Mouse (Mus musculus) CD4-positive, CD25-positive, alpha-beta regulatory T cell (primary cell): ENCODE data around the gene Gm4952. TPM values are rescaled to one million over a fixed set of nuclear protein-coding genes. Genes with fewer than 3 reads are reported as not detected.

Experiments used
- polyA plus RNA-seq: library from polyadenylated mRNA; unstranded; fragments of 100-300 nt; shearing (Covaris generic); gene quantifications from one replicate; pipeline ENCODE4 v1.2.1, GENCODE M21; 2017

Gene Gm4952
- not detected for polyA plus RNA-seq

GRCm38 (mm10) chr19:12599674-12600073, at the start of gene Gm4952:
Gene Gm4952 (plus strand): TSS chr19:12599974.

GRCm38 (mm10) chr19:12633176-12633575, 33.4 kb downstream of the Gm4952 start, which contains the start of gene Glyat:
Gene Glyat (plus strand): TSS chr19:12633308.

DNA sequence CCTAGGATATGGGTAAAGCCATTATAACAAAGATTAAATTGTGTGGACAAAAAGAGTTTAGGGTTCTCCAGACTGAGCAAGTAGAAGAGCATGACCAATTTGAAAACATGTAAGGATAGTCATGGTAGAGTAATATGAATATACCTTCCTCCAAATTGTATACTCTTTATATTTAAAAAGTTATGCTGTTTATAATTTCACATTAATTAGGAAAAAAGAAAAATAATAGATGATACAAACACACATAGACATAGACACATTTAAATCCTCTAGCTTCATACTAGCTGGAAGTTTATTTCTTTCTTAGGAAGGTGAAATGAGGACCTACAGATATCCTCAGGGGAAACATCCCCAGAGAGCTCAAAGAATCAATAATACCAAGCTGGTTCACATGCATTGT, 70.4 kb downstream of the Gm4952 start, which contains the start of gene Olfr1442:
Gene Olfr1442 (plus strand): TSS at position 301 of the 400 bp plus-strand sequence.

DNA sequence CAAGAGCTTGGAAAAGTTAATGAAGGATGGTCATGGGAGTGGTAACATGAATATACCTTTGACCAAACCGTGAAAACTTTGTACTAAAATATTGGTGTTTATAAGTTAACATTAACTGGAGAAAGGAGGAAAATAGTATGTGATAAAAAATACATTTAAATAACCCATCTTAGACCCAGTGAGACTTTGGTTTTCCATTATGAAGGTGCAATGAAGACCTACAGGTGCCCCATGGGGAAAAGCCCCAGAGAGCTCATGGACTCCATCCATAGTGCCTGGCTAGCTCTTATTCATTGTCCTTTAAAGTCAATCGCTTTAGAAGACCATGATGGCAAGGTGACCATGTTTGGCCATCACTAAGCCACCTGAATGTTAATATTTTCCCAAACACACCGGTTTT, 78.0 kb downstream of the Gm4952 start, which contains the start of gene Olfr1443:
Gene Olfr1443 (plus strand): TSS at position 301 of the 400 bp plus-strand sequence.

Other genes starting within 250 kb of the Gm4952 start
- not detected for gene Olfr1440, start 212.7 kb upstream of the Gm4952 start, polyA plus RNA-seq
- gene Olfr1441, start 182.5 kb upstream of the Gm4952 start, polyA plus RNA-seq, result not detected
- 0.08 TPM for gene Pfpl, start 172.1 kb upstream of the Gm4952 start, polyA plus RNA-seq
- gene Mpeg1, start 139.2 kb upstream of the Gm4952 start, polyA plus RNA-seq, result 0.50 TPM
- gene Dtx4, start 98.5 kb upstream of the Gm4952 start, polyA plus RNA-seq, result 7.9 TPM
- 39.7 TPM for gene Fam111a, start 54.2 kb upstream of the Gm4952 start, polyA plus RNA-seq
- gene Glyat, start 33.3 kb downstream of the Gm4952 start, polyA plus RNA-seq, result not detected
- not detected for gene Olfr1442, start 70.5 kb downstream of the Gm4952 start, polyA plus RNA-seq
- gene Olfr1443, start 78.1 kb downstream of the Gm4952 start, polyA plus RNA-seq, result not detected
- not detected for gene Keg1, start 95.8 kb downstream of the Gm4952 start, polyA plus RNA-seq
- gene Cntf, start 165.7 kb downstream of the Gm4952 start, polyA plus RNA-seq, result 0.19 TPM
- 18.9 TPM for gene Zfp91, start 196.2 kb downstream of the Gm4952 start, polyA plus RNA-seq
- 155 TPM for gene Lpxn, start 196.2 kb downstream of the Gm4952 start, polyA plus RNA-seq
- not detected for gene Gm5244, start 246.7 kb downstream of the Gm4952 start, polyA plus RNA-seq